Mouse (Mus musculus) heart, embryonic 16.5 days (tissue): ENCODE data around the gene Tmem175. TPM values are rescaled to one million over a fixed set of nuclear protein-coding genes. Genes with fewer than 3 reads are reported as not detected.

Source experiments
- ATAC-seq: fragments of 200-750 bp; cut with Nextera tagmentation; replicated peaks from 2 replicates; pipeline ENCODE4 v1.8.0; 2017; ENCODE audit warnings: moderate number of reproducible peaks; ENCODE audit not compliant: insufficient read depth, low FRiP score; ENCODE audit errors: extremely low read depth
- H3K27ac ChIP-seq: fragments of 300-500 bp; sonication (generic); 2 replicates; pipeline ENCODE4 v1.5.1; 2014; ENCODE audit warnings: mild to moderate bottlenecking, low read length, control low read depth, moderate library complexity
- H3K27me3 ChIP-seq: fragments of 300-500 bp; sonication (generic); 2 replicates; pipeline ENCODE4 v1.6.1; 2014; ENCODE audit warnings: low read length, mixed read lengths; ENCODE audit not compliant: control insufficient read depth, insufficient read depth
- H3K36me3 ChIP-seq: fragments of 300-500 bp; sonication (generic); 2 replicates; pipeline ENCODE4 v1.6.1; 2014; ENCODE audit not compliant: control insufficient read depth, insufficient read depth
- H3K4me1 ChIP-seq: fragments of 300-500 bp; sonication (generic); 2 replicates; pipeline ENCODE4 v1.6.1; 2014; ENCODE audit warnings: low read length, mixed read lengths; ENCODE audit not compliant: control insufficient read depth, insufficient read depth
- H3K4me2 ChIP-seq: fragments of 300-500 bp; sonication (generic); 2 replicates; pipeline ENCODE4 v1.6.1; 2014; ENCODE audit warnings: low read depth, mild to moderate bottlenecking, control low read depth, low read length
- H3K4me3 ChIP-seq: fragments of 300-500 bp; sonication (generic); 2 replicates; pipeline ENCODE4 v1.5.1; 2014; ENCODE audit warnings: mild to moderate bottlenecking, control low read depth, low read length
- H3K9ac ChIP-seq: fragments of 300-500 bp; sonication (generic); 2 replicates; pipeline ENCODE4 v1.6.1; 2014; ENCODE audit warnings: low read length, control low read depth
- H3K9me3 ChIP-seq: fragments of 300-500 bp; sonication (generic); replicated peaks from 2 replicates; pipeline ENCODE4 v1.6.1; 2016; ENCODE audit warnings: low read length; ENCODE audit not compliant: control insufficient read depth
- WGBS: fragments of 180-500 bp; shearing (Covaris S2); extraction: QIAGEN DNeasy Blood & Tissue Kit; methylation state at CpG from one replicate; pipeline ENCODE4 v1.1.7; 2014; 5-methylcytosine and 5-hydroxymethylcytosine counted together
- polyA plus RNA-seq: library from polyadenylated mRNA; unstranded; fragments of >200 nt; fragmentation: Nextera tagmentation; extraction: Ambion mirVana; gene quantifications from 2 replicates; pipeline ENCODE4 v1.2.1, GENCODE M21; 2015

Tmem175 gene
- polyA plus RNA-seq, 1 experiment from 2014 or later, result 19.7 TPM

- H3K9me3 ChIP-seq, result no peaks in the 10 kb centered on the region
- no peak overlapping the region for H3K9ac ChIP-seq
- H3K27ac ChIP-seq, result no peak overlapping the region
- no peaks in the 10 kb centered on the region for H3K27me3 ChIP-seq
- ATAC-seq, result no peak
- no peaks in the 10 kb centered on the region for H3K4me1 ChIP-seq
- H3K4me2 ChIP-seq, result no peak overlapping the region
- H3K4me3 ChIP-seq, result no peak overlapping the region
- WGBS, result 83% methylated on average over 7 of the region's 7 CpGs
- peaks cover 48% of the 10 kb centered on the region for H3K36me3 ChIP-seq
Observed at GRCm38 (mm10) chr5:108650341-108650740, 20.8 kb downstream of the Tmem175 start.

- no peak for ATAC-seq
- H3K4me3 ChIP-seq, result no peak overlapping the region
Observed at GRCm38 (mm10) chr5:108651136-108651720, 21.7 kb downstream of the Tmem175 start.

GRCm38 (mm10) chr5:108651823-108652222, 22.3 kb downstream of the Tmem175 start:
- no peak overlapping the region for H3K4me3 ChIP-seq
- H3K36me3 ChIP-seq, result peaks cover 49% of the 10 kb centered on the region
- H3K4me2 ChIP-seq, result no peak overlapping the region
- H3K27me3 ChIP-seq, result no peaks in the 10 kb centered on the region
- H3K27ac ChIP-seq, result no peak overlapping the region
- no peaks in the 10 kb centered on the region for H3K4me1 ChIP-seq
- WGBS, result 62% methylated on average over 1 of the region's 1 CpGs
- H3K9ac ChIP-seq, result no peak overlapping the region
- no peaks in the 10 kb centered on the region for H3K9me3 ChIP-seq
- no peak for ATAC-seq

More at GRCm38 (mm10) chr5:108651136-108651720, 21.7 kb downstream of the Tmem175 start:
- H3K36me3 ChIP-seq, result peaks cover 47% of the 10 kb centered on the region
- 78% methylated on average over 5 of the region's 5 CpGs for WGBS
- H3K27ac ChIP-seq, result no peak overlapping the region
- no peak overlapping the region for H3K9ac ChIP-seq
- H3K4me1 ChIP-seq, result no peaks in the 10 kb centered on the region
- no peaks in the 10 kb centered on the region for H3K27me3 ChIP-seq
- no peaks in the 10 kb centered on the region for H3K9me3 ChIP-seq
- no peak overlapping the region for H3K4me2 ChIP-seq

- no peak overlapping the region for H3K27ac ChIP-seq
- H3K36me3 ChIP-seq, result peaks cover 47% of the 10 kb centered on the region
- H3K4me3 ChIP-seq, result no peak overlapping the region
- H3K4me2 ChIP-seq, result no peak overlapping the region
- ATAC-seq, result no peak
- H3K9me3 ChIP-seq, result no peaks in the 10 kb centered on the region
- no peaks in the 10 kb centered on the region for H3K27me3 ChIP-seq
- H3K4me1 ChIP-seq, result no peaks in the 10 kb centered on the region
- H3K9ac ChIP-seq, result no peak overlapping the region
- WGBS, result 88% methylated on average over 6 of the region's 6 CpGs
Observed at GRCm38 (mm10) chr5:108653341-108653740, 23.8 kb downstream of the Tmem175 start.

- no peaks in the 10 kb centered on the region for H3K9me3 ChIP-seq
- H3K36me3 ChIP-seq, result peaks cover 36% of the 10 kb centered on the region
- H3K27ac ChIP-seq, result no peak overlapping the region
- no peak overlapping the region for H3K4me2 ChIP-seq
- no peak overlapping the region for H3K9ac ChIP-seq
- no peak for ATAC-seq
- no peak overlapping the region for H3K4me3 ChIP-seq
- WGBS, result 92% methylated on average over 10 of the region's 10 CpGs
- no peaks in the 10 kb centered on the region for H3K27me3 ChIP-seq
- peaks cover 2% of the 10 kb centered on the region for H3K4me1 ChIP-seq
Observed at GRCm38 (mm10) chr5:108654444-108654990, 24.9 kb downstream of the Tmem175 start.

- Histone ChIP-seq H3K4me3 (no peak overlapping the region), H3K9me3 (no peaks in the 10 kb centered on the region), H3K36me3 (peaks cover 31% of the 10 kb centered on the region), H3K27ac (no peak overlapping the region), H3K4me1 (peaks cover 7% of the 10 kb centered on the region), H3K4me2 (no peak overlapping the region), H3K27me3 (no peaks in the 10 kb centered on the region), H3K9ac (no peak overlapping the region)
- WGBS, result 93% methylated on average over 9 of the region's 9 CpGs
- no peak for ATAC-seq
Observed at GRCm38 (mm10) chr5:108655381-108655780, 25.8 kb downstream of the Tmem175 start.

- no peaks in the 10 kb centered on the region for H3K27me3 ChIP-seq
- no peak overlapping the region for H3K9ac ChIP-seq
- peaks cover 10% of the 10 kb centered on the region for H3K4me1 ChIP-seq
- no peak overlapping the region for H3K4me2 ChIP-seq
- peaks cover 31% of the 10 kb centered on the region for H3K36me3 ChIP-seq
- no peaks in the 10 kb centered on the region for H3K9me3 ChIP-seq
- H3K27ac ChIP-seq, result no peak overlapping the region
- no peak overlapping the region for H3K4me3 ChIP-seq
- no peak for ATAC-seq
- whole genome bisulfite sequencing, result 89% methylated on average over 15 of the region's 15 CpGs
Observed at GRCm38 (mm10) chr5:108655891-108656650, 26.5 kb downstream of the Tmem175 start.

GRCm38 (mm10) chr5:108657406-108657805, 27.8 kb downstream of the Tmem175 start:
- Histone ChIP-seq H3K4me1 (peaks cover 11% of the 10 kb centered on the region), H3K27me3 (no peaks in the 10 kb centered on the region), H3K9ac (no peak overlapping the region), H3K4me3 (no peak overlapping the region), H3K36me3 (peaks cover 31% of the 10 kb centered on the region), H3K27ac (no peak overlapping the region), H3K4me2 (no peak overlapping the region), H3K9me3 (no peaks in the 10 kb centered on the region)
- ATAC-seq, result no peak
- 73% methylated on average over 5 of the region's 5 CpGs for WGBS

- no peaks in the 10 kb centered on the region for H3K27me3 ChIP-seq
- peaks cover 23% of the 10 kb centered on the region for H3K36me3 ChIP-seq
- peaks cover 11% of the 10 kb centered on the region for H3K4me1 ChIP-seq
- H3K4me2 ChIP-seq, result no peak overlapping the region
- no peak overlapping the region for H3K4me3 ChIP-seq
- H3K9ac ChIP-seq, result no peak overlapping the region
- 95% methylated on average over 1 of the region's 1 CpGs for WGBS
- no peak for ATAC-seq
- H3K9me3 ChIP-seq, result no peaks in the 10 kb centered on the region
- H3K27ac ChIP-seq, result no peak overlapping the region
Observed at GRCm38 (mm10) chr5:108658611-108659010, 29.0 kb downstream of the Tmem175 start.
